Mouse (Mus musculus) kidney, adult 2 months (tissue): ENCODE results near the gene Kcnh6. TPM values are rescaled to one million over a fixed set of nuclear protein-coding genes. Genes with fewer than 3 reads are reported as not detected.

Source experiments
- DNase-seq: peaks from one replicate; pipeline ENCODE4 v3.0.0; 2021
- H3K27ac ChIP-seq: fragments of 200-500 bp; 2 replicates; pipeline ENCODE4 v1.5.1; 2012; ENCODE audit warnings: low read depth, low read length, control low read depth, inconsistent platforms; ENCODE audit not compliant: insufficient read depth
- H3K27me3 ChIP-seq: fragments of 200-500 bp; replicated peaks from 2 replicates; pipeline ENCODE4 v1.6.1; 2012; ENCODE audit warnings: mild to moderate bottlenecking, moderate library complexity, low read length, inconsistent platforms; ENCODE audit not compliant: control insufficient read depth, insufficient read depth
- H3K36me3 ChIP-seq: fragments of 200-500 bp; 2 replicates; pipeline ENCODE4 v1.6.1; 2012; ENCODE audit warnings: mild to moderate bottlenecking, moderate library complexity, low read length, inconsistent platforms; ENCODE audit not compliant: control insufficient read depth, insufficient read depth
- H3K4me1 ChIP-seq: fragments of 200-500 bp; 2 replicates; pipeline ENCODE4 v1.6.1; 2011; ENCODE audit warnings: low read length; ENCODE audit not compliant: control insufficient read depth, insufficient read depth
- H3K4me3 ChIP-seq: fragments of 200-500 bp; 2 replicates; pipeline ENCODE4 v1.5.1; 2011; ENCODE audit warnings: mild to moderate bottlenecking, low read depth, low read length, control low read depth; ENCODE audit not compliant: insufficient read depth
- CTCF ChIP-seq: fragments of 200-500 bp; conservative IDR thresholded peaks from 2 replicates; pipeline ENCODE4 v1.5.1; 2011; ENCODE audit warnings: low read depth, mild to moderate bottlenecking, control low read depth, low read length, moderate library complexity, mixed read lengths; ENCODE audit not compliant: insufficient read depth, insufficient read length
- POLR2A ChIP-seq: fragments of 200-500 bp; IDR thresholded peaks from one replicate; pipeline ENCODE4 v1.6.1; 2011; ENCODE audit warnings: low read depth, low read length, control low read depth
- WGBS: fragments of 180-500 bp; shearing (Covaris S2); methylation state at CpG from one replicate; pipeline ENCODE4 v1.1.7; 2018; 5-methylcytosine and 5-hydroxymethylcytosine counted together
- polyA plus RNA-seq: library from polyadenylated mRNA; depleted of rRNA; stranded (reverse); fragments of >200 nt; gene quantifications from 2 replicates; pipeline ENCODE4 v1.2.3, GENCODE M21; 2012; rRNA removed

The Kcnh6 gene
- 0.04 and 0.06 TPM in 2 replicates for polyA plus RNA-seq

DNA sequence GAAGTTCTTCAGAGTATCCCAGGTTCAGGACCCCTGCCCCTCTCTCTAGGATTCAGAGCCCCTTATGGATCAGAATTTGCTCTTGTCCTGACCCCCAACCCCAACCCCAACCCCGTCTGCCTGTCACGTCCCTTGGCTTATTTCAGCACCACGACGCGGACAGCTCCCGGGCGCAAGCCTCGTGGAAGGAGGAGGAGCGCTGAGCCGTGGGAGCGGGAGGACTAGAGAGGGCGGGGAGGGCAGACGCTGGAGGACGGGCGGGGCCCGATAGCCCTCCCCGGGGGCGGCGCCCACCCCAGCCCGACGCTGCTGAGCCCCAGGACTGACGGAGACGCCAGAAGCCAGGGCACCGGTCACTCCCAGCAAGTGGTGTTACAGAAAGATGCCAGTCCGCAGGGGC lies at the start of gene Kcnh6:
TSS of gene Kcnh6 (plus strand) at position 304 of the 400 bp plus-strand sequence.
- peak; percentile 73 for DNase-seq
- Histone ChIP-seq H3K27ac (no peak within 1 kb of the TSS), H3K36me3 (no peaks in the 10 kb centered on the region), H3K4me1 (peaks cover 16% of the 10 kb centered on the region), H3K4me3 (no peak within 1 kb of the TSS), H3K27me3 (no peaks in the 10 kb centered on the region)
- no peak for TF ChIP-seq POLR2A
- no peak for TF ChIP-seq CTCF
- WGBS = 2% methylated on average over 25 of the region's 25 CpGs

DNA sequence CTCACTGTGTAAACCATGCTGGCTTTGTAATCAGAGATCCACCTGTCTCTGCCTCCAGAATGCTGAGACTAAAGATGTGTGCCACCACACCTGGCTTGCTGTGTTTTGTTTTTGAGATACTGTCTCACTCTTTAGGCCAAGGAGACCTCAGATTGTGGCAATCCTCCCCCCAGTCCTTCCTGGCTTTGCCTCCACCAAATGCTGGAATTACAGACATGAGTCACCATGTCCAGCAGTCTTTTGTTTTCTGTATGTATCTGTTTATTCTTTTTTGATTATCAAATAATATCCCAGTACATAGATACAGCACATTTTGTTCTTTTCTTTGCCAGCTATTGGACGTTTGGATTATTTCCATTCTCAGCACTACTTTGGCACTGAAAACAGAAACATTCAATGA lies 49.4 kb upstream of the Kcnh6 start:
- no peaks in the 10 kb centered on the region for H3K36me3 ChIP-seq
- no peak for DNase-seq
- WGBS = 60% methylated on average over 1 of the region's 1 CpGs

DNA sequence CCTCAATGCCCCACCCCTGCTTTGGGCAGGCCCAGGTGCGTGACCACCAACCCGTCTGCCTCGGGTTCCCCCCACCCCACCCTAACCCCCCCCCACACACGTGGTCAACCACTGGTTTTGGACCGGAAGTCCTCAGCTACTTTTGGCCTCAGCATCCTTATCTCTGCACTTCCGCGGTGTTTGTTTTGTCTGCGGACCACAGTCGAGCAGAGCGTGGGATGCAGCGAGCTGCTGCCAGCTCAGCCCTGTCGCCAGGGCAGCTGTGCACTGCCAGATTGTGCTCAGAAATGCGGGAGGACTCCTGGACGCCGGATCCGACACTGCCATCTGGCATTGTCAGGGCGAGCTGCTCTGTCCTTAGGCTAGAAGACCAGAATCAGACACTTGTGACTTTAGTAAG lies 48.6 kb upstream of the Kcnh6 start:
- Histone ChIP-seq H3K36me3 (no peaks in the 10 kb centered on the region), H3K4me3 (no peak overlapping the region), H3K4me1 (no peaks in the 10 kb centered on the region), H3K27me3 (no peaks in the 10 kb centered on the region), H3K27ac (no peak overlapping the region)
- no peak for DNase-seq
- 43% methylated on average over 17 of the region's 17 CpGs for WGBS
- TF ChIP-seq POLR2A (no peak), CTCF (no peak)

More for the DNA sequence above, 49.4 kb upstream of the Kcnh6 start:
- Histone ChIP-seq H3K4me3 (no peak overlapping the region), H3K27me3 (no peaks in the 10 kb centered on the region), H3K4me1 (no peaks in the 10 kb centered on the region), H3K27ac (no peak overlapping the region)
- no peak for TF ChIP-seq POLR2A
- no peak for TF ChIP-seq CTCF

DNA sequence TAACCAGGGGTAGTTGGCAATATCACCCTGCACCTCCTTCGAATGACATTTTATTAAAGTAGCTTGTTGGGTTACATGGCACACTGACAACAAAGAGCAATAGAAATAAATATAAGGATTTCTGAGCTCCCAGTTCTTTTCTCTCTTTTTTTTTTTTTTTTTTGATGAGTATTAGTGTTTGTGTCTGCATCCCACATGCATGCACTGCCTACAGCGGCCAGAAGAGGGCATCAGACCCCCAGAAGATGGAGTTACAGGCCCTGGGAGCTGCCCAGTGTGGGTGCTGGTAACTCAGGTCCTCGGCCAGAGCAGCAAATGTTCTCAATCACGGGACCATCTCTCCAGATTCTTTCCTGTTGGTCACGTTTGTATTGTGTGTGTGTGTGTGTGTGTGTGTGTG lies 43.2 kb upstream of the Kcnh6 start:
- no peak overlapping the region for H3K4me3 ChIP-seq
- no peak overlapping the region for H3K27ac ChIP-seq
- H3K36me3 ChIP-seq = no peaks in the 10 kb centered on the region
- DNase-seq = no peak
- TF ChIP-seq POLR2A = no peak
- TF ChIP-seq CTCF = 0 out of 2 replicates have a peak, but pooled peaks have one; percentile 19
- WGBS = 70% methylated on average over 5 of the region's 5 CpGs
- H3K27me3 ChIP-seq = no peaks in the 10 kb centered on the region
- H3K4me1 ChIP-seq = peaks cover 4% of the 10 kb centered on the region; the same call in 1 of the 2 replicates

DNA sequence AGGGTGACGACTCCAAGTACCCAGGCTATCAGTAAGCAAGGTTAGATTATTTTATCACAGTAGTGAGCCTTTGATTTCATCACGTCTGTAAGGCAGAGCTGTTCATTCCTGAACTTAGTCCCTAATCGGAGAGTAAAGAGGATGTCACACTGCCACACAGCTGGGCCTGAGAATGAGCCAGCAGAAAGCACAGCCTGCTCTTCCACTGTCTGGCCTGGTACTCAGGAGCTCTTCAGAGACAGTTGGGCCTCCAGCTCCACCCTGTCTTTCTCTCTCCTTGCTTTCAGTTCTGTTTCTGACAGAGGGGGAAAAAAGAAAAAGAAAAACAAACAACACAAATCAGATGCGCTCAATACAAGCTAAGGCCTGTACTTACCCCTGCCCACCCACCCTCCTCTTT lies 41.6 kb upstream of the Kcnh6 start:
- H3K4me3 ChIP-seq = no peak overlapping the region
- WGBS = 87% methylated on average over 4 of the region's 4 CpGs

DNA sequence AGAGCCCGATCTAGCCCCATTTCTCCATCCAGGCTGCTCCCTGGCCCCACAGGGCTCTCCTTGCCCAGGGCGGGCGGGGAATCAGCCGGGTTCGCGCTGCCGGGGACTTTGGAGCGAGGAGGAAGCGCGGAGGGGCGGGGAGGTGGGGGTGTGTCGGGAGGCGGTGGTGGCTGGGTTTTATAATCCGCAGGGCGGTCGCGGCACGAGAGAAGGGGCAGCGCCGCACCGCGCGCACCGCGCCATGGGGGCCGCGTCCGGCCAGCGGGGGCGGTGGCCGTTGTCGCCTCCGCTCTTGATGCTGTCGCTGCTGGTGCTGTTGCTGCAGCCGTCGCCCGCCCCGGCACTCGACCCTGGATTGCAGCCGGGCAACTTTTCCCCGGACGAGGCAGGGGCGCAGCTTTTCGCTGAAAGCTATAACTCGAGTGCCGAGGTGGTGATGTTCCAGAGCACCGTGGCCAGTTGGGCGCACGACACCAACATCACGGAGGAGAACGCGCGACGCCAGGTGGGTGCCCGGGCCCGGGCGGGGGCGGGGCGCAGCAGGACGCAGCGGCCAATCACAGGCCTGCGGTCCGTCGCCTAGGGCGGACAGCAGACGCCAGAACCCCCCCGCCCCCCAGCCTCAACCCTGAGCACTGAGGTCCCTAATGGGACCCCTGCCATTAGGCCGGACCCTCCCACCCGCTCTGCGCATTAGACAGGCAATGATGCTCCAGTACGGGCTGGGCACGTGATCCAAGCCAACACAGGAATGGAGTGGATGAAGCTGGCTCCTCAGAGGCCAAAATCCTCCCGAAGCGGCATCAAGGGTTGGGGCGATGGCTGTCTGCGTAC lies 40.0 kb upstream of the Kcnh6 start, which contains the start of gene Ace:
TSS of gene Ace (plus strand) at position 205 of the 834 bp plus-strand sequence.
- Histone ChIP-seq H3K4me3 (peak within 1 kb of the TSS; percentile 58), H3K27ac (no peak within 1 kb of the TSS), H3K36me3 (no peaks in the 10 kb centered on the region), H3K4me1 (peaks cover 4% of the 10 kb centered on the region; the same call in 1 of the 2 replicates), H3K27me3 (no peaks in the 10 kb centered on the region)
- 2% methylated on average over 76 of the region's 76 CpGs for WGBS
- DNase-seq = peak; percentile 75
- no peak for TF ChIP-seq CTCF
- no peak for TF ChIP-seq POLR2A

More for the DNA sequence above, 41.6 kb upstream of the Kcnh6 start:
- no peak for TF ChIP-seq CTCF
- no peak for TF ChIP-seq POLR2A
- Histone ChIP-seq H3K27ac (no peak overlapping the region), H3K4me1 (peaks cover 4% of the 10 kb centered on the region; the same call in 1 of the 2 replicates), H3K27me3 (no peaks in the 10 kb centered on the region), H3K36me3 (no peaks in the 10 kb centered on the region)
- DNase-seq = no peak

DNA sequence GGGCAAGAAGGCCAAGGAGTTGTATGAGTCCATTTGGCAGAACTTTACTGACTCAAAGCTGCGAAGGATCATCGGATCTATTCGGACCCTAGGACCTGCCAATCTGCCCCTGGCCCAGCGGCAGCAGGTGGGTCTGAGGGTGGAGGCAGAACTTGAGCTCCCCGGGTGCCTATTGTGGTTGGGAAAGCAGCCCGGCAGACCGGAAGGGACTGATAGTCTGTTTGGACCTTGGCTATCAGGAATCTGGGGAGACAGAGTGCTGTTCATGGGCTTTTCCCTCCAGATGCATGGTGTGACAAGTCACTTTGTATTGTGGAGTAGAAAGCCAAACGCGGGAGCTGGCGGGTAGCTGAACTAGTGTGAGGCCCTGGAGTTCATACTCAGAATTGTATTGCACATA lies 39.0 kb upstream of the Kcnh6 start:
- WGBS = 50% methylated on average over 10 of the region's 10 CpGs
- H3K36me3 ChIP-seq = no peaks in the 10 kb centered on the region
- TF ChIP-seq CTCF (no peak), POLR2A (no peak)
- peak overlapping the region; percentile 58; the same call in 1 of the 2 replicates for H3K4me3 ChIP-seq
- no peak overlapping the region for H3K27ac ChIP-seq
- no peaks in the 10 kb centered on the region for H3K27me3 ChIP-seq
- no peak for DNase-seq
- peaks cover 4% of the 10 kb centered on the region; the same call in 1 of the 2 replicates for H3K4me1 ChIP-seq
